Mouse (Mus musculus) liver, embryonic 16.5 days (tissue): ENCODE results near the gene Ap1b1. TPM values are rescaled to one million over a fixed set of nuclear protein-coding genes. Genes with fewer than 3 reads are reported as not detected.

ENCODE experiments used
- ATAC-seq: fragments of 200-750 bp; cut with Nextera tagmentation; 2 replicates; pipeline ENCODE4 v1.8.0; 2017; ENCODE audit warnings: low read depth, mild to moderate bottlenecking, moderate number of reproducible peaks, moderate library complexity
- H3K27ac ChIP-seq: fragments of 300-500 bp; sonication (generic); 2 replicates; pipeline ENCODE4 v1.5.1; 2014; ENCODE audit warnings: mild to moderate bottlenecking, low read length
- H3K27me3 ChIP-seq: fragments of 300-500 bp; sonication (generic); 2 replicates; pipeline ENCODE4 v1.6.1; 2014; ENCODE audit warnings: low read depth, low read length, mixed read lengths; ENCODE audit not compliant: control insufficient read depth, insufficient read depth
- H3K36me3 ChIP-seq: fragments of 300-500 bp; sonication (generic); 2 replicates; pipeline ENCODE4 v1.6.1; 2014; ENCODE audit warnings: mild to moderate bottlenecking; ENCODE audit not compliant: control insufficient read depth, insufficient read depth
- H3K4me1 ChIP-seq: fragments of 300-500 bp; sonication (generic); 2 replicates; pipeline ENCODE4 v1.6.1; 2014; ENCODE audit warnings: low read depth, low read length, mixed read lengths; ENCODE audit not compliant: control insufficient read depth
- H3K4me2 ChIP-seq: fragments of 300-500 bp; sonication (generic); 2 replicates; pipeline ENCODE4 v1.6.1; 2014; ENCODE audit warnings: low read depth, low read length, mixed read lengths
- H3K4me3 ChIP-seq: fragments of 300-500 bp; sonication (generic); 2 replicates; pipeline ENCODE4 v1.5.1; 2014; ENCODE audit warnings: low read depth, mild to moderate bottlenecking, low read length
- H3K9ac ChIP-seq: fragments of 300-500 bp; sonication (generic); 2 replicates; pipeline ENCODE4 v1.6.1; 2014; ENCODE audit warnings: low read depth, low read length
- H3K9me3 ChIP-seq: fragments of 300-500 bp; sonication (generic); replicated peaks from 2 replicates; pipeline ENCODE4 v1.6.1; 2016; ENCODE audit warnings: low read length; ENCODE audit not compliant: control insufficient read depth
- WGBS: fragments of 180-500 bp; shearing (Covaris S2); extraction: QIAGEN DNeasy Blood & Tissue Kit; methylation state at CpG from one replicate; pipeline ENCODE4 v1.1.7; 2014; ENCODE audit not compliant: insufficient replicate concordance; 5-methylcytosine and 5-hydroxymethylcytosine counted together
- polyA plus RNA-seq: library from polyadenylated mRNA; unstranded; fragments of >200 nt; fragmentation: Nextera tagmentation; extraction: Ambion mirVana; gene quantifications from 2 replicates; pipeline ENCODE4 v1.2.1, GENCODE M21; 2015

The Ap1b1 gene
- polyA plus RNA-seq, 1 experiment from 2014 or later = 78.9 TPM

- H3K4me2 ChIP-seq = no peak overlapping the region
- no peak overlapping the region for H3K4me3 ChIP-seq
- no peaks in the 10 kb centered on the region for H3K36me3 ChIP-seq
- no peak overlapping the region for H3K9ac ChIP-seq
- H3K4me1 ChIP-seq = peaks cover 24% of the 10 kb centered on the region
- ATAC-seq = no peak
- no peaks in the 10 kb centered on the region for H3K9me3 ChIP-seq
- H3K27me3 ChIP-seq = peaks cover 91% of the 10 kb centered on the region
- WGBS = 23% methylated on average over 14 of the region's 14 CpGs
- no peak overlapping the region for H3K27ac ChIP-seq
Observed at GRCm38 (mm10) chr11:5059230-5059629, 72.6 kb downstream of the Ap1b1 start.

GRCm38 (mm10) chr11:5059704-5060156 is 73.1 kb downstream of the Ap1b1 start:
- no peak overlapping the region for H3K4me3 ChIP-seq
- no peak overlapping the region for H3K4me2 ChIP-seq
- H3K36me3 ChIP-seq = no peaks in the 10 kb centered on the region
- no peak for ATAC-seq
- WGBS = 8% methylated on average over 27 of the region's 27 CpGs
- H3K9me3 ChIP-seq = no peaks in the 10 kb centered on the region
- H3K27me3 ChIP-seq = peaks cover 96% of the 10 kb centered on the region
- H3K27ac ChIP-seq = no peak overlapping the region
- no peak overlapping the region for H3K9ac ChIP-seq
- H3K4me1 ChIP-seq = peaks cover 29% of the 10 kb centered on the region

GRCm38 (mm10) chr11:5060756-5061412 is 74.3 kb downstream of the Ap1b1 start:
- Histone ChIP-seq H3K4me1 (peaks cover 37% of the 10 kb centered on the region), H3K9ac (no peak overlapping the region; the same call in 1 of the 2 replicates)

GRCm38 (mm10) chr11:5061413-5062139 is 75.0 kb downstream of the Ap1b1 start:
- Histone ChIP-seq H3K27ac (no peak overlapping the region), H3K9me3 (no peaks in the 10 kb centered on the region), H3K4me3 (peak overlapping the region; percentile 45), H3K36me3 (no peaks in the 10 kb centered on the region), H3K4me2 (peak overlapping the region; percentile 61), H3K9ac (peak overlapping the region; percentile 18; the same call in 1 of the 2 replicates), H3K4me1 (peaks cover 37% of the 10 kb centered on the region), H3K27me3 (peaks cover 82% of the 10 kb centered on the region)
- peak; percentile 37 for ATAC-seq
- WGBS = 5% methylated on average over 62 of the region's 62 CpGs

More at GRCm38 (mm10) chr11:5060756-5061412, 74.3 kb downstream of the Ap1b1 start:
- 61% methylated on average over 28 of the region's 28 CpGs for WGBS
- no peaks in the 10 kb centered on the region for H3K36me3 ChIP-seq
- no peak overlapping the region for H3K27ac ChIP-seq
- ATAC-seq = no peak
- peaks cover 89% of the 10 kb centered on the region for H3K27me3 ChIP-seq
- H3K9me3 ChIP-seq = no peaks in the 10 kb centered on the region
- H3K4me2 ChIP-seq = peak overlapping the region; percentile 61
- H3K4me3 ChIP-seq = no peak overlapping the region; the same call in 1 of the 2 replicates

GRCm38 (mm10) chr11:5062326-5062725 is 75.7 kb downstream of the Ap1b1 start:
- peak overlapping the region; percentile 18; the same call in 1 of the 2 replicates for H3K9ac ChIP-seq
- H3K4me2 ChIP-seq = peak overlapping the region; percentile 61
- H3K36me3 ChIP-seq = no peaks in the 10 kb centered on the region
- ATAC-seq = no peak
- H3K4me1 ChIP-seq = peaks cover 37% of the 10 kb centered on the region
- H3K9me3 ChIP-seq = no peaks in the 10 kb centered on the region
- H3K4me3 ChIP-seq = peak overlapping the region; percentile 45
- 30% methylated on average over 13 of the region's 13 CpGs for WGBS
- H3K27ac ChIP-seq = no peak overlapping the region
- H3K27me3 ChIP-seq = peaks cover 74% of the 10 kb centered on the region

GRCm38 (mm10) chr11:5062860-5063505 is 76.4 kb downstream of the Ap1b1 start:
- no peak overlapping the region for H3K27ac ChIP-seq
- H3K9ac ChIP-seq = no peak overlapping the region
- H3K4me2 ChIP-seq = no peak overlapping the region
- H3K27me3 ChIP-seq = peaks cover 68% of the 10 kb centered on the region
- H3K9me3 ChIP-seq = no peaks in the 10 kb centered on the region
- WGBS = 59% methylated on average over 13 of the region's 13 CpGs
- H3K4me1 ChIP-seq = peaks cover 37% of the 10 kb centered on the region
- ATAC-seq = no peak
- peaks cover under 1% of the 10 kb centered on the region; the same call in 1 of the 2 replicates for H3K36me3 ChIP-seq
- H3K4me3 ChIP-seq = no peak overlapping the region

GRCm38 (mm10) chr11:5063561-5064281 is 77.1 kb downstream of the Ap1b1 start:
- H3K4me2 ChIP-seq = no peak overlapping the region; the same call in 1 of the 2 replicates
- H3K9ac ChIP-seq = no peak overlapping the region
- H3K27me3 ChIP-seq = peaks cover 60% of the 10 kb centered on the region
- no peaks in the 10 kb centered on the region for H3K9me3 ChIP-seq
- peaks cover 7% of the 10 kb centered on the region for H3K36me3 ChIP-seq
- no peak overlapping the region for H3K27ac ChIP-seq
- peaks cover 37% of the 10 kb centered on the region for H3K4me1 ChIP-seq
- no peak for ATAC-seq
- peak overlapping the region; percentile 2 for H3K4me3 ChIP-seq
- 64% methylated on average over 31 of the region's 31 CpGs for WGBS

- H3K4me3 ChIP-seq = peak overlapping the region; percentile 70
- H3K4me1 ChIP-seq = peaks cover 37% of the 10 kb centered on the region
- WGBS = 19% methylated on average over 38 of the region's 38 CpGs
- H3K9ac ChIP-seq = peak overlapping the region; percentile 75
- H3K36me3 ChIP-seq = peaks cover 13% of the 10 kb centered on the region
- H3K27ac ChIP-seq = peak overlapping the region; percentile 39; the same call in 1 of the 2 replicates
- no peaks in the 10 kb centered on the region for H3K9me3 ChIP-seq
- no peak for ATAC-seq
- peak overlapping the region; percentile 99 for H3K4me2 ChIP-seq
- H3K27me3 ChIP-seq = peaks cover 53% of the 10 kb centered on the region
Observed at GRCm38 (mm10) chr11:5064282-5065055, 77.8 kb downstream of the Ap1b1 start.
